Mouse (Mus musculus) stomach, embryonic 14.5 days (tissue): ENCODE measurements around the gene Sirpa. TPM values are rescaled to one million over a fixed set of nuclear protein-coding genes. Genes with fewer than 3 reads are reported as not detected.
A peak's percentile ranks its signal among the peaks of the same experiment; 100 is the strongest.

Source experiments
- ATAC-seq: fragments of 200-750 bp; cut with Nextera tagmentation; 2 replicates; pipeline ENCODE4 v1.8.0; 2017; ENCODE audit warnings: low read depth, moderate TSS enrichment; ENCODE audit not compliant: insufficient number of reproducible peaks, insufficient read depth, low FRiP score
- H3K27ac ChIP-seq: fragments of 300-500 bp; sonication (generic); 2 replicates; pipeline ENCODE4 v1.5.1; 2014; ENCODE audit warnings: mild to moderate bottlenecking, low read length, moderate library complexity, mixed read lengths
- H3K27me3 ChIP-seq: fragments of 300-500 bp; sonication (generic); 2 replicates; pipeline ENCODE4 v1.6.1; 2014; ENCODE audit warnings: low read length, control low read depth, mixed read lengths; ENCODE audit not compliant: control insufficient read depth, insufficient read depth
- H3K36me3 ChIP-seq: fragments of 300-500 bp; sonication (generic); 2 replicates; pipeline ENCODE4 v1.6.1; 2014; ENCODE audit warnings: mild to moderate bottlenecking, control low read depth, low read length, moderate library complexity, mixed read lengths; ENCODE audit not compliant: control insufficient read depth, insufficient read depth
- H3K4me1 ChIP-seq: fragments of 300-500 bp; sonication (generic); 2 replicates; pipeline ENCODE4 v1.6.1; 2014; ENCODE audit warnings: low read length, control low read depth, mixed read lengths; ENCODE audit not compliant: control insufficient read depth, insufficient read depth
- H3K4me2 ChIP-seq: fragments of 300-500 bp; sonication (generic); replicated peaks from 2 replicates; pipeline ENCODE4 v1.6.1; 2014; ENCODE audit warnings: low read depth, low read length, control low read depth
- H3K4me3 ChIP-seq: fragments of 300-500 bp; sonication (generic); 2 replicates; pipeline ENCODE4 v1.5.1; 2014; ENCODE audit warnings: low read depth, low read length, control low read depth
- H3K9ac ChIP-seq: fragments of 300-500 bp; sonication (generic); replicated peaks from 2 replicates; pipeline ENCODE4 v1.6.1; 2014; ENCODE audit warnings: low read depth, mild to moderate bottlenecking, control low read depth, low read length, moderate library complexity, mixed read lengths
- H3K9me3 ChIP-seq: fragments of 300-500 bp; sonication (generic); 2 replicates; pipeline ENCODE4 v1.6.1; 2016; ENCODE audit warnings: low read depth, low read length, control low read depth; ENCODE audit not compliant: control insufficient read depth
- WGBS: fragments of 180-500 bp; shearing (Covaris S2); extraction: QIAGEN DNeasy Blood & Tissue Kit; methylation state at CpG from one replicate; pipeline ENCODE4 v1.1.7; 2014; 5-methylcytosine and 5-hydroxymethylcytosine counted together
- polyA plus RNA-seq: library from polyadenylated mRNA; unstranded; fragments of >200 nt; fragmentation: Nextera tagmentation; extraction: Ambion mirVana; gene quantifications from 2 replicates; pipeline ENCODE4 v1.2.1, GENCODE M21; 2014

The Sirpa gene
- polyA plus RNA-seq, 1 experiment from 2014 or later = 27.4 TPM

- WGBS = 23% methylated on average over 7 of the region's 7 CpGs
- no peak for ATAC-seq
Observed at GRCm38 (mm10) chr2:129587825-129588251, 4.8 kb upstream of the Sirpa start.

DNA sequence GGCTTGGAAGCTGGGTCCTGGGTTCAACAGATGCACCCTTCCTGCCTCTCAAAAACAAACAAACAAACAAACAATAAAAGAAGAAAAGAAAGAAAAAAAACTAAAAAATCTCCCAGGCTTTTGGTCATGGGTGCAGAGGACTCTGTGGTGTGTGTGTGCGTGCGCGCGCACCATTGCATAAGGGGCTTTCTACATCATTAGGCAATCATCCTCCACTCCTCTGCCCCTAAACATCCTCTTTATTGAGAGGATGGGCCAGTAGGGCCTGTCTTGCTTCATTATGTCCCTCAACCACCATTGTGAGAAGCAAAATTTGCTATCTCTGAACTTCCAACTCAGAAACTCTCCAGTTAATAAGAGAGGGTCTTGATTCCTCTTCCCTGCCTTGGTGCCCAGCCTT lies 738 bp upstream of the Sirpa start:
- no peak for ATAC-seq
- no peaks in the 10 kb centered on the region for H3K9me3 ChIP-seq
- H3K4me2 ChIP-seq = peak overlapping the region; percentile 85
- WGBS = 96% methylated on average over 4 of the region's 4 CpGs
- H3K27ac ChIP-seq = peak overlapping the region; percentile 90
- H3K9ac ChIP-seq = no peak overlapping the region; the same call in 1 of the 2 replicates
- H3K27me3 ChIP-seq = no peaks in the 10 kb centered on the region
- H3K36me3 ChIP-seq = no peaks in the 10 kb centered on the region
- H3K4me1 ChIP-seq = peaks cover 16% of the 10 kb centered on the region; the same call in 1 of the 2 replicates
- no peak overlapping the region for H3K4me3 ChIP-seq

More at GRCm38 (mm10) chr2:129587825-129588251, 4.8 kb upstream of the Sirpa start:
- H3K4me3 ChIP-seq = no peak overlapping the region
- H3K4me2 ChIP-seq = no peak overlapping the region
- no peak overlapping the region for H3K9ac ChIP-seq
- no peaks in the 10 kb centered on the region for H3K27me3 ChIP-seq
- H3K4me1 ChIP-seq = peaks cover 8% of the 10 kb centered on the region; the same call in 1 of the 2 replicates
- no peaks in the 10 kb centered on the region for H3K9me3 ChIP-seq
- H3K36me3 ChIP-seq = no peaks in the 10 kb centered on the region
- H3K27ac ChIP-seq = no peak overlapping the region

GRCm38 (mm10) chr2:129593141-129593875 lies 673 bp downstream of the Sirpa start:
- Histone ChIP-seq H3K9me3 (no peaks in the 10 kb centered on the region), H3K36me3 (no peaks in the 10 kb centered on the region), H3K4me2 (peak overlapping the region; percentile 85), H3K27ac (peak overlapping the region; percentile 90), H3K4me3 (peak overlapping the region; percentile 73), H3K9ac (peak overlapping the region; percentile 81), H3K4me1 (peaks cover 13% of the 10 kb centered on the region; the same call in 1 of the 2 replicates), H3K27me3 (no peaks in the 10 kb centered on the region)
- ATAC-seq = peak; percentile 68
- under 1% methylated on average over 57 of the region's 77 CpGs for WGBS

DNA sequence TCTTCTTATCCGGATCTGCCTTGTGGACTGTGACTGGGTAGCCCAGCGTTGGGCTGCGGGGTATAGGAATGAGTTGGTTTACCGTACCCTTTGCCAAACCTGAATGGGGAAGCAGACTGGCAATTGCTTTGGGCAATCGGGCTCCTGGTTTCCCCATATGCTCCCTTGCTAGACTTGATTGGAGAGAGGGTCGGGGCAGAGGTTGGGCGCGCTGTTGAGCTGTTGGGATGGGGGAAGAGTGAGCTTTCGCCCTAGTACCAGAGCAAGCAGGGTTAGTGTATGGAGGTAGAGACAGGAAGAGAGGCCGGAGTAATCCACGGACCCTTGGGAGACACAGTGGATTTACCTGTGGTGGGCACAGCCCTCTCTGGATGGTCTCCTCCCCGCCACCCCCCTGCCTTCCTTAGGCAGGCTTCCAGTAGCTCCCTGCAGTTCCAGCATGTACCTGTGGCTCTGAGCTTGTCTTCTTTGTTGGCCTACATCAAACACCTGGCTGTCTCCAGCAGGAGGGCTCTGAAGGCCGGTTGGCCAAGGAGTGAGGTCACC lies 1.3 kb downstream of the Sirpa start:
- peak overlapping the region; percentile 90 for H3K27ac ChIP-seq
- WGBS = 3% methylated on average over 13 of the region's 13 CpGs
- no peaks in the 10 kb centered on the region for H3K27me3 ChIP-seq
- H3K9me3 ChIP-seq = no peaks in the 10 kb centered on the region
- peak overlapping the region; percentile 73 for H3K4me3 ChIP-seq
- H3K4me2 ChIP-seq = peak overlapping the region; percentile 85
- H3K9ac ChIP-seq = peak overlapping the region; percentile 81
- H3K36me3 ChIP-seq = no peaks in the 10 kb centered on the region
- ATAC-seq = 0 out of 2 replicates have a peak, but pooled peaks have one; percentile 2
- H3K4me1 ChIP-seq = peaks cover 13% of the 10 kb centered on the region; the same call in 1 of the 2 replicates

DNA sequence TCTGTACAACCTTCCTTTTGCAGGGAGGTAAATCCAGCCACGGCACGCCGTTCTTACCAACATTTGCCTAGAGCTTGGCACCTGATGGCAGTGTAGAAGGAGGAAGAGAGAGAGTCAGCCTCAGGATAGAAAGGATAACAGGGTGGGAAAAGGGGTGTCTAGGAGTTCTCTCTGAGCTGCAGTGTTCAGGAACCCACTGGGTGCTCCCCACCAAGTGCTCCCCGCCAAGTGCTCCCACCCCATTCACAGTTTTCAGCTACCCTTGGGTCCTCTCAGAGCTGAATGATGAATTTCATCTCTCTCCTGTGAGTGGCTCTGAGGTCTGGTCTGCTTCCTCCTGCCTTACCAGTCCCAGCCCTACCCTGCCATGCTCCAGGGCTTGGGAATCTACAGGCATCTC lies 1.9 kb downstream of the Sirpa start:
- 63% methylated on average over 4 of the region's 4 CpGs for WGBS
- Histone ChIP-seq H3K4me1 (peaks cover 13% of the 10 kb centered on the region; the same call in 1 of the 2 replicates), H3K4me3 (peak overlapping the region; percentile 73), H3K9ac (no peak overlapping the region), H3K27me3 (no peaks in the 10 kb centered on the region), H3K4me2 (peak overlapping the region; percentile 85), H3K27ac (no peak overlapping the region), H3K36me3 (no peaks in the 10 kb centered on the region), H3K9me3 (no peaks in the 10 kb centered on the region)
- no peak for ATAC-seq

- no peak for ATAC-seq
Observed at GRCm38 (mm10) chr2:129595206-129595605, 2.6 kb downstream of the Sirpa start.

GRCm38 (mm10) chr2:129595661-129596209 lies 3.1 kb downstream of the Sirpa start:
- Histone ChIP-seq H3K4me2 (no peak overlapping the region), H3K9ac (no peak overlapping the region)

More at GRCm38 (mm10) chr2:129595206-129595605, 2.6 kb downstream of the Sirpa start:
- Histone ChIP-seq H3K36me3 (no peaks in the 10 kb centered on the region), H3K9ac (no peak overlapping the region), H3K27me3 (no peaks in the 10 kb centered on the region), H3K27ac (no peak overlapping the region), H3K4me1 (peaks cover 13% of the 10 kb centered on the region; the same call in 1 of the 2 replicates), H3K4me2 (no peak overlapping the region), H3K9me3 (no peaks in the 10 kb centered on the region), H3K4me3 (no peak overlapping the region)
- 70% methylated on average over 4 of the region's 4 CpGs for WGBS

DNA sequence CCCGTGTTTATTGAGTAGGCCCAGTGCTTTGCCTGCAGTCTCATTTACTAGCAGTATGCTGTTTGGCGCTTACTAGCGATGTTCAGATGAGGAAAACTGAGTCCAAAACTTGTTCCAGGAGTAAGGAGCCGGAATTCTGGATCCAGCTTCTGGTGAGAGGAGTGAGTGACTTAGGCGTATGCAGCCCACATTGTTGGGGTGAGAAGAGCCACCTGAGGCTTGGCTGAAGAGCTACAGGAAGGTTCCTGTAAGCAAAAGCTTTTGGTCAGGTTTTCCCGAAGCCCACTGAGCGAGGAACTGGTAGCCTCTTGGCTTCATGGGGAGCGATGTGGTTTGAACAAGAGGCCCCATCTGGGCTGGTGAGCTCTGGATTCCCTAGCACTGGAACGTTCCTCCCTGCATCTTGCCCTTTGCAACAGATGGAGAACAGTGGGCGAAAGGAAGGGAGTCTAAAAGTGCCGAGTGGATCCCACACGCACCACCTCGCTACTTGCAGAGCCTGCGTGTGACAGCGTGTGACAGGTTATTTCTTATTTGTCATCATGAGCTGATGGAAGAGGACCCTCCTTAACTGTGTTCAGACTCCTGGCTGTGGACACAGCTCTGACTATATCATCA lies 4.0 kb downstream of the Sirpa start:
- Histone ChIP-seq H3K27me3 (no peaks in the 10 kb centered on the region), H3K4me1 (peaks cover 13% of the 10 kb centered on the region; the same call in 1 of the 2 replicates), H3K4me2 (no peak overlapping the region), H3K27ac (no peak overlapping the region), H3K4me3 (no peak overlapping the region), H3K36me3 (no peaks in the 10 kb centered on the region), H3K9me3 (no peaks in the 10 kb centered on the region), H3K9ac (no peak overlapping the region)
- no peak for ATAC-seq
- 87% methylated on average over 15 of the region's 15 CpGs for WGBS

More at GRCm38 (mm10) chr2:129595661-129596209, 3.1 kb downstream of the Sirpa start:
- no peaks in the 10 kb centered on the region for H3K9me3 ChIP-seq
- H3K27me3 ChIP-seq = no peaks in the 10 kb centered on the region
- H3K4me1 ChIP-seq = peaks cover 13% of the 10 kb centered on the region; the same call in 1 of the 2 replicates
- WGBS = 54% methylated on average over 7 of the region's 7 CpGs
- H3K36me3 ChIP-seq = no peaks in the 10 kb centered on the region
- no peak overlapping the region for H3K4me3 ChIP-seq
- no peak overlapping the region for H3K27ac ChIP-seq
- no peak for ATAC-seq
